Mouse (Mus musculus) heart, postnatal 0 days (tissue): ENCODE measurements at regions not wholly inside any gene's neighbourhood (a gene's known extent, or its start where the extent isn't known, plus 50 kb on each side); places are given as distances from the start of the nearest gene placed in this dataset.

Experiments
- ATAC-seq: fragments of 200-750 bp; cut with Nextera tagmentation; 2 replicates; pipeline ENCODE4 v1.8.0; 2017; ENCODE audit warnings: low read depth, moderate number of reproducible peaks, moderate library complexity; ENCODE audit not compliant: insufficient read depth
- DNase-seq: peaks from one replicate; pipeline ENCODE4 v3.0.0-alpha.2; 2016; ENCODE audit warnings: low spot score
- H3K27ac ChIP-seq: fragments of 300-500 bp; sonication (generic); 2 replicates; pipeline ENCODE4 v1.5.1; 2014; ENCODE audit warnings: low read depth, mild to moderate bottlenecking
- H3K27me3 ChIP-seq: fragments of 300-500 bp; sonication (generic); 2 replicates; pipeline ENCODE4 v1.6.1; 2014; ENCODE audit warnings: low read length, mixed read lengths; ENCODE audit not compliant: control insufficient read depth, insufficient read depth
- H3K36me3 ChIP-seq: fragments of 300-500 bp; sonication (generic); replicated peaks from 2 replicates; pipeline ENCODE4 v1.6.1; 2014; ENCODE audit warnings: low read length, mixed read lengths; ENCODE audit not compliant: control insufficient read depth, insufficient read depth
- H3K4me1 ChIP-seq: fragments of 300-500 bp; sonication (generic); 2 replicates; pipeline ENCODE4 v1.6.1; 2014; ENCODE audit warnings: antibody characterized with exemption; ENCODE audit not compliant: control insufficient read depth, insufficient read depth
- H3K4me2 ChIP-seq: fragments of 300-500 bp; sonication (generic); 2 replicates; pipeline ENCODE4 v1.6.1; 2014; ENCODE audit warnings: low read depth, mild to moderate bottlenecking, low read length, moderate library complexity
- H3K4me3 ChIP-seq: fragments of 300-500 bp; sonication (generic); 2 replicates; pipeline ENCODE4 v1.5.1; 2014; ENCODE audit warnings: low read depth, low read length
- H3K9ac ChIP-seq: fragments of 300-500 bp; sonication (generic); replicated peaks from 2 replicates; pipeline ENCODE4 v1.6.1; 2014; ENCODE audit warnings: low read depth, low read length, mixed read lengths
- H3K9me3 ChIP-seq: fragments of 300-500 bp; sonication (generic); replicated peaks from 2 replicates; pipeline ENCODE4 v1.6.1; 2016; ENCODE audit warnings: low read length; ENCODE audit not compliant: control insufficient read depth
- CTCF ChIP-seq: IDR thresholded peaks from 2 replicates; pipeline ENCODE4 v1.5.1; 2016; ENCODE audit warnings: antibody characterized with exemption, control low read depth, low read depth
- EP300 ChIP-seq: IDR thresholded peaks from 2 replicates; pipeline ENCODE4 v1.6.1; 2016; ENCODE audit warnings: antibody characterized with exemption, low read depth
- WGBS: fragments of 180-500 bp; shearing (Covaris S2); extraction: QIAGEN DNeasy Blood & Tissue Kit; methylation state at CpG from one replicate; pipeline ENCODE4 v1.1.7; 2014; 5-methylcytosine and 5-hydroxymethylcytosine counted together

DNA sequence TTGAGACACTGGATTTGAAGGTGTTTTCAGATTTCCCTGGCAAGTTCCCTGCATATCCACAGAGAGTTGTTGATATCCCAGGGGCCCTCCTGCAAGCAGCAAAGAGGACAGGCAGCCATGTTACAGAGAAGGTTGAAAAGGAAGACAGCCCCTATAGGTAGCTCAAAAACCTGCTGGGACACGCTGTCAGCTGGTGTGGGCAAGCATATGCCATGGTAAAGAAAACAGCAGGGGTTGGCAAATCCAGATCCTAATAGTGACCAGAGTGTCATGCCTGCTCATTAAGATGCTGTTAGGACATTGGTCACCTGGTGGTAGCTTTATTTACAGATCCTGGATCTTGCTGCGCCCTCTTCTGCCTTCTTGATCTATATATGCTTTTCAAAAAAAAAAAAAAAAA lies 397.6 kb downstream of the Tns1 start:
- Histone ChIP-seq H3K36me3 (no peaks in the 10 kb centered on the region), H3K9ac (no peak overlapping the region), H3K4me3 (no peak overlapping the region), H3K9me3 (0 out of 2 replicates have a peak, but pooled peaks cover 7% of the 10 kb centered on the region), H3K4me1 (no peaks in the 10 kb centered on the region), H3K4me2 (no peak overlapping the region), H3K27ac (no peak overlapping the region), H3K27me3 (no peaks in the 10 kb centered on the region)
- TF ChIP-seq CTCF = no peak
- no peak for TF ChIP-seq EP300
- ATAC-seq (no peak), DNase-seq (no peak)
- 94% methylated on average over 2 of the region's 2 CpGs for WGBS

DNA sequence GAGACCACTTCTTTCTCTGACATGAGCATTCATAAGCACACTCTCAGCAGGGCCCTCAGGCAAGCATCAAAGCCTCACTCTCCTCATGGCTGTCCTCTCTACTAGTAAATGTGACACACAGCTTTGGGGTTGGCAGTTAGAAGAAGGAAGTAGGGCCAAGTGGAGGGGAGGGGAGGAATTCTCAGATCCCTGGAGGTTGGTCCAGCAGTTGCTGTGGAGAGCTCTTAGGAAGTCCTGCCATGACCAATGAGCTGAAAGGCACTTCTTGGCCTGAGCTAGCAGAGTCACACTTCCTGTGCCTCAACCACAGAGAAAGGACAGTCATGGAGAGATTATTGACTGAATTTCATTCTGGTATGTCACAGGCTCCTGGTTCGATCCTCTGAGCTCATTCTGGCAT lies 398.8 kb downstream of the Tns1 start:
- ATAC-seq = no peak
- no peaks in the 10 kb centered on the region for H3K4me1 ChIP-seq
- no peaks in the 10 kb centered on the region for H3K27me3 ChIP-seq
- H3K9me3 ChIP-seq = 0 out of 2 replicates have a peak, but pooled peaks cover 7% of the 10 kb centered on the region
- H3K9ac ChIP-seq = no peak overlapping the region
- no peaks in the 10 kb centered on the region for H3K36me3 ChIP-seq
- WGBS = 89% methylated on average over 1 of the region's 1 CpGs
- H3K4me3 ChIP-seq = no peak overlapping the region
- TF ChIP-seq CTCF = no peak
- no peak for TF ChIP-seq EP300
- no peak for DNase-seq
- H3K27ac ChIP-seq = no peak overlapping the region
- no peak overlapping the region for H3K4me2 ChIP-seq

DNA sequence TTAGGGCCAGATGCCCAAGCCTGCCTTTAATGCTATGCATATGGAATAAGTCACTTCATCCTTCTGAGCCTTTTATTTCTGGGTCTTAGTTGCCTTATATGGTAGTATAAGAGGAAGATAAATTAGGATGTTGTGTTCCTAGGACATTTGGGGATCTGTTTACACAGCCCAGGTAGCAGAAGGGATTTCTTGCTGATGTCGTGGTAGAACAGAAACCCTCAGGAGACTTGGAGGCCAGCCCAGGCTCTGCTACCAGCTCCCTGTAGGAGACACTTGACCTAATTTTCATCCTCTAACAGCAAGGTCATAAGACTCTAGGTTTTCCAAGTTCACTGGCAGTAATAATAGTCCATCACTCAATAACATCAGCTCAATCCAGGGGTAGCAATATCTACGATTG lies 399.7 kb downstream of the Tns1 start:
- ATAC-seq = no peak
- TF ChIP-seq CTCF (no peak), EP300 (no peak)

DNA sequence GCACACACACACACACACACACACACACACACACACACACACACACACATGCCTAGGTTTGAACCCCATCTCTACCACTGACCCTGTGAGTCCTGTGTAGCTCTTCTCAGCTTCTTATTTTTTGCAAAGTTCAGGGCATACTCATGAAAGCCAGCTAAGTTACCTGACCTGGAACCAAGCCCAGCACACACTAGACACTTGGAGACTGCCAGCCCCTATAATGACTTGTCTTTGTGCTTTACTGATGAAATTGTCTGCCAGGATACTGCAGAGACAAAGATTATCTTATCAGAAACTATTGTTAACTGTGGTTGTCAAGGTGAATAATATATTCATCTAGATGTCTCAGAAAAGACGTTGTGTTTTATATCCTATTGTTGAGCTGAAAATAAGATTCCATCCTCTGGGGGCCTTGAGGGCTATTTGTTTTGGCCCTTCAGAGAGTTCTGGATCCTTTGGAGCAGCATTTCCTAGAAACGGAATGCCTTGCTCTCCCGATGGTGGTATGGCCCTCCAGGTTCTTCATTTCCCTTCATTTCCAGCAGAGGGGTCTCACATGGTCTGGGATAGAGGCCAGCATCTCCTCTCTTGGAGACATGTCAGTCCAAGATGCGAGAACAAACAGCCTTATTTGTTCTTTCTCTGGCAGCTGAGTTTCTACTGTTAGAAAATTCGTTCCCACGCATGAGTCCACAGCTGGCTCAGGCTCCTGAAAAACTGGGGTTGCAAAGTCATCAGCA lies 402.6 kb downstream of the Tns1 start:
- Histone ChIP-seq H3K4me1 (peaks cover 12% of the 10 kb centered on the region), H3K4me3 (no peak overlapping the region), H3K27ac (no peak overlapping the region), H3K9me3 (no peaks in the 10 kb centered on the region), H3K4me2 (no peak overlapping the region), H3K9ac (no peak overlapping the region), H3K27me3 (no peaks in the 10 kb centered on the region), H3K36me3 (no peaks in the 10 kb centered on the region)
- ATAC-seq (0 out of 2 replicates have a peak, but pooled peaks have one; percentile 20), DNase-seq (no peak)
- no peak for TF ChIP-seq CTCF
- TF ChIP-seq EP300 = no peak
- WGBS = 53% methylated on average over 6 of the region's 6 CpGs

More for the DNA sequence above, 399.7 kb downstream of the Tns1 start:
- Histone ChIP-seq H3K27ac (no peak overlapping the region), H3K36me3 (no peaks in the 10 kb centered on the region), H3K27me3 (no peaks in the 10 kb centered on the region), H3K4me1 (no peaks in the 10 kb centered on the region), H3K4me2 (no peak overlapping the region), H3K9ac (no peak overlapping the region), H3K4me3 (no peak overlapping the region), H3K9me3 (0 out of 2 replicates have a peak, but pooled peaks cover 4% of the 10 kb centered on the region)
- WGBS = 61% methylated on average over 2 of the region's 2 CpGs
- DNase-seq = no peak

DNA sequence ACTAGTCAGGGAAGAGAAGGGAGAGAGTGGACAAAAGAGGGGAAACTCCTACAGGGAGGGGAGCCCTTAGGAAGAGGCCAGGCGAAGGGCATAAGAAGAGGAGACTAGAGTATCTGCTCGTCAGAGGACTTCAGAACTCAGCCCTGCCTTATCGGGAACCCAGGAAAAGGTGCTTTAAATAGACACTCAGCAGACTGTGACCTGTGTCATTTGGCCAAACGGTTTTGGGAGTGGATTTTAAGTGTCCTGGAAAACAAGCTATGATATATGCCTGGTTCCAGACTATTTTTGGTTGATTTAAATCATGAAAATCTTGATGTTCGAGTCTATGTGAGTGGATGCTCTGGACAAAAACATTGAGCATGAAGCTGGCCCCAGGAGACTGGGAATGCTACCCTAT lies 405.8 kb downstream of the Tns1 start:
- H3K4me1 ChIP-seq = peaks cover 12% of the 10 kb centered on the region
- H3K4me3 ChIP-seq = no peak overlapping the region
- H3K27ac ChIP-seq = no peak overlapping the region
- TF ChIP-seq EP300 (no peak), CTCF (no peak)
- no peaks in the 10 kb centered on the region for H3K36me3 ChIP-seq
- no peak overlapping the region for H3K9ac ChIP-seq
- WGBS = 36% methylated on average over 5 of the region's 5 CpGs
- ATAC-seq = no peak
- no peaks in the 10 kb centered on the region for H3K27me3 ChIP-seq
- no peaks in the 10 kb centered on the region for H3K9me3 ChIP-seq
- no peak overlapping the region for H3K4me2 ChIP-seq
- no peak for DNase-seq

DNA sequence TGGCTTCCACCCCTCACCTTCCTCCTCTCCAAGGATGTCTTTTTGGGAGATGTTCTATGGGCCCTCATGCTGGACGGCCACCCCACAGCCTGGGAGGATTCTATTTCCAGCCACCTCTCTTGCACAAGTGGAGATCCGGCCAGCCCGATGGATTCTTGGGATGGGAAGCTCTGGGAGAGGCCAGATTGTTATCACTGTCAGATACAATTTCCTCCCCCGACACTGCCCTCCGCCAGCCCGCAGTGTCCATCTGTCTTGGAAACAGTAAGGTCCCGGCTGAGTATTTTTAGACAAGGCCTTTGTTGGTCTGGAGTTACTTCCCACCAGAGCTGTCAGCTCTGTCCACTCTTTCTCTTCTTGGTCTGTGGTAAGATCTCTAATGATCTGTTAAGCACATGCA lies 406.8 kb downstream of the Tns1 start:
- Histone ChIP-seq H3K4me1 (peaks cover 12% of the 10 kb centered on the region), H3K4me3 (no peak overlapping the region), H3K36me3 (no peaks in the 10 kb centered on the region), H3K9ac (no peak overlapping the region), H3K9me3 (no peaks in the 10 kb centered on the region), H3K27ac (no peak overlapping the region), H3K4me2 (no peak overlapping the region), H3K27me3 (no peaks in the 10 kb centered on the region)
- ATAC-seq (no peak), DNase-seq (no peak)
- TF ChIP-seq EP300 (no peak), CTCF (no peak)
- 45% methylated on average over 7 of the region's 7 CpGs for WGBS
